Mouse (Mus musculus): ENCODE data around the gene BC028528.
"Not testable (repeated sequence)": the region's sequence is repeated elsewhere in the genome, so short reads cannot be mapped to it uniquely, and the experiment has no call there.

The BC028528 gene

GRCm38 (mm10) chr3:95891211-95892065 lies at the start of gene BC028528:
TSS of gene BC028528 (minus strand) at chr3:95892005.
- DNase-seq: no peak

- no peak for DNase-seq
Measured at GRCm38 (mm10) chr3:95938835-95939234, 47.0 kb upstream of the BC028528 start.

- no peak for DNase-seq
Measured at GRCm38 (mm10) chr3:95938217-95938616, 46.4 kb upstream of the BC028528 start.

- DNase-seq: no peak
Measured at GRCm38 (mm10) chr3:95934448-95934847, 42.6 kb upstream of the BC028528 start.

GRCm38 (mm10) chr3:95933111-95933750 lies 41.4 kb upstream of the BC028528 start:
- no peak for DNase-seq

DNA sequence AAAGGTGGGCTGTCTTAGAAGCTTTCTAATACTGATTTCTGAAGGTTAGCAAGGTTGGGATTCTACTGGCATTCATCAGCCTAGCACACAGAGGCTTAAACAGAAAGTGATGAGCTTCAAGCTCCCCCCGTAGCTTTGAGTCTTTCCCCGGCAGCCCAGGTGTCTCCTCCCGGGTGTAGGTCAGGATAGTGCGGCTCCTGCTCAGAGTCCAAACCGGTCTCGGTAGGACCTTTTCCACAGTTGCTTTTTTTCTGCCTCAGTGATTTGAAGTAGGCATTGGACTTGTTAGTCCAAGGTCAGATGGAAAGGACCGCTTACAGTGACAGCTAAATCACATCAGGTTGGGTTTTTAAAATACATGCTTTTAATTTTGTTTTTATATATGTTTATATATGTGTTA lies 40.8 kb upstream of the BC028528 start:
- DNase-seq: no peak

GRCm38 (mm10) chr3:95932157-95932556 lies 40.4 kb upstream of the BC028528 start:
- no peak for DNase-seq

DNA sequence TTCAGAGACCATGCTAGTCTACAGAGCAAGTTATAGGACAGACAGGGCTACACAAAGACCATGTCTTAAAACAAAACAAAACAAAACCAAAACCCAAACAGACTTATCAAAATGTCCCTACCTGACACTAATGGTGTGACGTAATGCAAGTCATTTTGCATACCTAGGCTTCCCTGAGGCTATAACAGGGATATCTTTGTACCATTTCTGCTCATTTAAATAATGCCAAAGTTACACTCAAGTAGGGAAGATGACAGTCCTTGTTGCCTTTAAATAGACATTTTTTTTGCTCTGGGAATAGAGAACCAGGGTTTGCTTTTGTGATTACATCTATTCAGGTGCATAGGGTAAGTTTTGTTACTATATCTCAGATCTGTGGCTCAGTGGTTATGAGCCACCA lies 39.7 kb upstream of the BC028528 start:
- no peak for DNase-seq

GRCm38 (mm10) chr3:95930471-95930789 lies 38.6 kb upstream of the BC028528 start:
- no peak for DNase-seq

DNA sequence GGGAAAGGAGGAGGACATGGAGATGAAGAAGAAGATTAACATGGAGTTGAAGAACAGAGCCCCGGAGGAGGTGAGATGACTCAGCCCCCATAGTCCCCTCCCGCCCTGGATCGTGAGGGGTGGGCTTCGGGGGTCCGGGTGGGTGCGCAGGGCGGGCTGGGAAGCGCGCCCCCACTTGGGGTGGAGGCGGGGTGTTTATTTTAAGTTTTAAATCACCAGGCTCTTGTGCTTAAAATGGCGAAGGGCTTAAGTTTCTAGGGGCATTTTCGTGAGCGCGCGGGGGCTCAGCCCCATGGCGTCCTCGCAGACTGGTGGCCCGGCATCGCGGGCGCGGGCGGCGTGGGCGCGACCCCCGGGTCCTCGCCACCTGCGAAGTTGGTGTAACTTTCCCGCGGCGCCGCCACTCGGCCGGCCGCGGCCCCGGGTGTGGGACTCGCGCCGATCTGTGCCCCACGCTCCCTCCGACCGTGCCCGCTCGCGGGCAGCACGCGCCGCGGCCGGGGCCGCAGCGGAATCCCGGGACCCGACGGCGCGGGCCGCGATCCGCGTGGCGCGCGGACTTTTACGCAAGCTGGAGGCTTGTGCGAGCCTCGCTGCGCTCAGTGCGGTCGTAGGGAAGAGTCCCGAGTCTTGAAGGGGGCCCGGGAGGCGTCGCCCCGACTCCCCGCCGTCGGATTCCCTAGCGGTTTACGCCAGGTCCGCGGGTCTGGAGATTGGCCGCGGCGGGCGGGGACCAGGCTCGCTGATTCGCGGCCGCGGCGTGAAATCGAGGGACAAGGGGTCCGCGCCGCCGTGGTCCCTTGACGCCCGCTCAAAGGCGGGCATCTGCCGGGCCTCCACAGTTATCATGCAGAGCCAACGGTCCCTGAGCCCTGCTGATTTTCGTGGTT lies 38.0 kb upstream of the BC028528 start:
- DNase-seq: peak; percentile 35

GRCm38 (mm10) chr3:95928658-95929503 lies 37.1 kb upstream of the BC028528 start, which contains the start of gene Anp32e:
TSS of gene Anp32e (plus strand) at chr3:95929246.
- DNase-seq: peak; percentile 93

DNA sequence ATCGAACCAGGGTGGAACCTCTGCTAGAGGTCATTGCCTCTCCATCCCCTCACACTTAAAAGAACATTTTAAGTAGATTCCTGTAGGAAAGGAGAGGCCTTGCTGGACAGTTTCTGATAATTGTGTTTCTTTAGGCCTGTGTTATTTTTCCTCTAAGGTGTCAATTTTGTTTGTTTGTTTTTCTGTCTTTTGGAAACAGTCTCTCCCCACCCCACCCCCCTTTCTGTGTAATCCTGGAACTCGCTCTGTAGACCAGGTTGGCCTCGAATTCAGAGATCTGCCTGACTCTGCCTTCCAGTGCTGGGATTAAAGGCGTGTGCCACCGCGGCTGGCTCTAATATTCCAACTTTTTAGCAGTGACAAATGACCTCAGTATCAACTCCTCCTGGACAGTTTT lies 36.5 kb upstream of the BC028528 start:
- DNase-seq: no peak

- no peak for DNase-seq
Measured at GRCm38 (mm10) chr3:95925087-95925486, 33.3 kb upstream of the BC028528 start.

GRCm38 (mm10) chr3:95924185-95924584 lies 32.4 kb upstream of the BC028528 start:
- no peak for DNase-seq

DNA sequence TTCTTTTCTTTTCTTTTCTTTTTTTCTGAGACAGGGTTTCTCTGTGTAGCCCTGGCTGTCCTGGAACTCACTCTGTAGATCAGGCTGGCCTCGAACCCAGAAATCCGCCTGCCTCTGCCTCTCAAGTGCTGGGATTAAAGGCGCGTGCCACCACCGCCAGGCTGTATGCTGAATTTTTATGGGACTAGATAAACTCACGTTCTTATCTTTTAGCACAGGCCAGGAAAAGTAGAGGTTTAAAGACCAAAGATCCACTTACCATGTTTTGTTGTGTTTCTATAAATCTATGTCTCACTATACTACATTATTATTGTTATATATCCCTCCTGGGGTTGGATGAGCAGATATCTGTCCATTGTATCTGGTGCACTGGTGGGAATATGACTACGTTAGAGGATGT lies 31.6 kb upstream of the BC028528 start:
- not testable (repeated sequence) for DNase-seq

DNA sequence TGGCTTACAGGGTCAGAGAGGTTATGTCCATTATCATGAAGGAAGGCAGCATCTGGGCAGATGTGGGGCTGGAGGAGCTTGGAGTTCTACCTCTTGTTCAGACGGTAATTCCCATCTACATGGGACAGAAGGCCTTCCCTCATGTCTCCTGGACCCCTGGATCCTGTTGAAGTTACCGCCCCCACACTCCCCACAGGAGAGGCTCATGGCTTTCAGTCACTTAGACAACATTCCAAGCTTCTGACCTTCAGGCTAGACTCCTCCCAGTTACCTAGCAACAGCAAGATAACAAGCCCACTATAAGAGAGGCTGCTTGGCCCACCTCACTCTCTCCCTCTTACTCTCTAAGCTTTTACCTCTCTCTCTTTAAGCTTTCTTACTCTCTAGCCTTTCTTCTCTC lies 28.7 kb upstream of the BC028528 start:
- DNase-seq: not testable (repeated sequence)

DNA sequence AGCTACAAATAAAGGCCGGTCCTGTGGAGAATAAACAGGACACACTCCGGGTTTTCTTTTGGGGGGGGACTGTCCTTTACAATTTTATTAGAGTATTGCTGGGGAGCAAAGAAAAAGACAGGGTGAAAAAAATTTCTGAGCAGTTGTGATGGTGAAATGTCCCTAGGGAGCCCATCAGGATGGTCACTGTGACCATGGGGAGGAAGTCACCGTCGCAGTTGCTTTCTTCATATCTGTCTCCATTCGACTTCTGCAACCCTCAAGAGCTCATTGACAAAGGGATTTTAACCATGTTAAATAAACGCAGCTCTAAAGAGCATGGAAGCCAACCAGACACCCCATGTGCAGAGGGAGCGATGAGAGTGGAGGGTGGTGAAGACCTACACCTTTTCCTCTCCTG lies 25.0 kb upstream of the BC028528 start:
- no peak for DNase-seq

GRCm38 (mm10) chr3:95914706-95915105 lies 22.9 kb upstream of the BC028528 start:
- no peak for DNase-seq

GRCm38 (mm10) chr3:95907613-95908012 lies 15.8 kb upstream of the BC028528 start:
- DNase-seq: no peak

DNA sequence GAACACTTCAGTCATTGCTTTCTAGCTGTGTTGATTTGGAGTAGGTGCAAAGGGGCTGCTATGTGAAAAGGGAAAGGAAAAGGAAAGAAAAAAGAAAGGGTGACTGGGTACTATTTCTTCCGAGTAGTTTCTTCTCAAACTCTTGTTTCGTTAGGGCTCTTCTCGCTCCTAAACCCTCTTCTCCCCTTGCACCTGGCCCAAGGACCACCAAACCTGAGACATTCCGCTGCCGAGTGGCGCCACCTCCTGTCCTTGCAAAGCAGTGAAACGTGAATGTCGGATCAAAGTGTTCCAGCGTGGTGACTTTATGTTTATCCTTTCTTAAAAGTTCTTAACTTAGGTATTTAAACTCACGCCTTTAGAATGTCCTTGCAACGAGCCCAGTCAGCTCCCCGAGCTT lies 15.1 kb upstream of the BC028528 start:
- DNase-seq: peak; percentile 42

- DNase-seq: peak; percentile 43
Measured at GRCm38 (mm10) chr3:95905940-95906492, 14.2 kb upstream of the BC028528 start.
